Mouse (Mus musculus) cerebellum, postnatal 36 days (tissue): ENCODE results near the gene Saxo1.

Experiments used
- DNase-seq, 2 experiments: peaks; one replicate each; pipeline ENCODE4 v3.0.0; 2021 to 2022; ENCODE audit warnings: mixed read lengths in 2 of 2

Gene Saxo1

DNA sequence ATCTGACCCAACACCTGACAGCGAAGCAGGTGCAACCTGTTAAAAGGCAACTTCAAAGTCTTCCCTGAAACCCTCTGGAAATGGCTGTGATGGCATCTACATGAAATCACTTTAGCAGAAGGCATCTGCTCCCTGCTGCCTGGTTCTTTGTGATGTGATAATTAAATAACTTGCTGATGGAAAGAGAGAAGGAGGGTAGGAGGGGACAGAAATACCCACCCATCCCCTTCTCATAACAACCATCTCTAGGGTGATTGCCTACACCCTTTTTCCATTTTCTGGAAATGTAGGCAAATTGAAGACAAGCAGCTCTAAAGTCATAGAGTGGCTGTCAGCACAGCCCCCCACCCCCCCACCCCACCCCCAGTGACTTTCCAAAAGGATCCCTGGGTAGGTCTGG lies 33.6 kb downstream of the Saxo1 start:
- no peak for DNase-seq

DNA sequence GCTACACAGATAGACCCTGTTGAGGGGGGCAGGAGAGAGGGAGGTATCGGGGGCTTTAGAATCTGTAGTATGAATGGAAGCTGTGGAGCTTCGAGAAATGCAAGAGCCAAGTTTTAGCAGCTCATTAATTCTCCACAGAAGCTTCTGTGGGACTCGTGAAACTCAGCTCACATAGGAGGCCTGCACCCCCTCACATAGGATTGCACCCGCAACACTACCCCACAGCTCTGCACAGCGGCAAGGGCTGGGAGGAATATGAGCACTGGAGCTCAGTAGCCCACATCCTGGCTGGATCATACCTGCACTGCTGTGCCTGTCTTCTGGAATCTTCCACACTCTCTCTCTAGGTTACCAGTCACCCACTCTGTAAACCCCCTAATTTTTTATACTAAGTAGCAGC lies 34.4 kb downstream of the Saxo1 start:
- no peak for DNase-seq

DNA sequence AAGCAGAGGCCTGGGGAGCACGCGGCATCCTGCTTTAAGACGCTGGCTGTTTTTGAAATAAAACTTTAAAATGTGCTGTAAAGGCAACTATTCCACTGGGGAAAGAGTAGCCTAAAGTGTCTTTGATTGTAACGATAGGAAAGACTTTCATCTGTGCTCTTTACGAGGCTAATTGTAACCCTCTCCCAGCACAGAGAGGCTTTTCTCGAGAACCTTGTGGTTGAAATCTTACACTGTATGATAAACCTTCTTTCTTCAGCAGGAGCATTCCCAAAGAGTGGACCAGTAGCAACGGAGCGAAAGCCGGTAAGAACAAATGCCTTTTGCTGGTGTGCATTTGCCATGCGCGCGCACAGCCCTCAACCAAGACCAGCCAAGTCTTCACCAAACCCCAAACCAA lies 37.4 kb downstream of the Saxo1 start:
- DNase-seq = no peak

DNA sequence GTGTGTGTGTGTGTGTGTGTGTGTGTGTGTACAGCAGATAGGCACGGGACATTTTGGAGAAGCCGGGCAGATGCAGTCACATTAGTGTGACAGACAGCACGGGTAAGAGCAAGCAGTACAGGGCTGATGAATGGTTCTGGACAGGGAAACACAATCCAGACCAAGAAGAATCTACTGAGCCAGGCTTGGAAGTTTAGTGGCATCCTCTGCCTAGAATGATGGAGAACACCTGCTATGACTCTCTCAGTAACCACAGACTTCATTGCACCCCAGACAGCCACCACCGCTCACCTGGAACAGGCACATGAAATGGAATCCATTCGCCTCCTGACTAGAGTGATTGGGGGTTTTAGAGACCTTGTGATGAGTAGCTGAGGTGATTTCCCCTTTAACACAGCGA lies 38.2 kb downstream of the Saxo1 start:
- no peak for DNase-seq

DNA sequence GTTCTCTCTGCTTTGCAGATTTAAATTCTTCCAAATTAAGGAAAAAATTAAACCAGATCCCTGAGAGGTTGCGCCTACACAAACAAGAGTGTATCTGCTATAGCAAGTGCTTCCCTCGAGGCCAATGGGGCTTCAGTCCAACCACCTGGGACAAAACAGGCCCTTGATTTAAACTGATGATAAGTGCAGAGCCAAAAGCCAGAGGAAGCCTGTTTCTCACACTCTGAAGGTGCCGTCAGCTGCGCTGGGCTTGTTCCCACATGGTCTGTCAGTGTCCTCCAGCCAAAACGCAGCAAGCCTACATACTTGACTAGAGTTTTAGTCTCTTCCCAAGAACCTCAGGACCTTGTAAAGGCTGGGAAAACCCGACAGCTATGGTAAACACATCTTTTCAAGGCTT lies 53.5 kb downstream of the Saxo1 start:
- DNase-seq = peak; percentile 5 to 7

DNA sequence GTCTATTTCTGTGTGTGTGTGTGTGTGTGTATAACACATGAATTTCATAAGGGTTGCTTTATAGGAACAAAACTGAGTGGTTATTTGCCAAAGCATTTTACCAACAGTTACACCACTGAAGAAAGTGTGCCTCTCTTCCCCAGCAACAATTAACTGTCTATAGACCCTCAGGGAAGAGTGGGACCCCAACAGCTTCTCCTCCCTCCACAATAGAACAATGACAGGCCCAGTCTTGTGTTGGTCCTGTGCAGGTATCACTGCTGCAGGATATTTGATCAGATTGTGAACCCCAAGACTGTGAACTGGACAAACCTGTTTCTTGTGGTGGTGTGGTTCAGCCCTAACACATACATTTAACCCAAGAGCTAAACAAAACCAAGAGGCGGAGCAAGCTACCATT lies 58.6 kb downstream of the Saxo1 start:
- DNase-seq = no peak

DNA sequence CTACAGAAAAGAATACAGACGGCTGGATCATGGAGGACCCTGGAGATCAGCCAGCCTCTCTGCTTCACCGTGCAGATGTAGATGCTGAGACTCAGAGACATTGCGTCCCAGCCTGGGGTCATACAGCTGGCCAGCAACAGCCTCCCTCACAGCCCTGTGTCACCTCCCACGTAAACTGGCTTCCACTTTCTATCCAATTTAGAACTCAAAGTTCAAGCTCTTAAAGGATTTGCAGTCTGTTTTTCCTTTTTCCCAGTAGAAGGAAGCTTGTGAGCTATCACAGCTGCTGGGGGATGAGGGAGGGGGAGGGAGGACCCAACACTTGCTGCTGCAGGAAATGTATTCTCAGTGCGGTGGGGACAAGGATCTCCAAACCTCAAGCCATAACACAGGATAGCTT lies 59.4 kb downstream of the Saxo1 start:
- DNase-seq = no peak

DNA sequence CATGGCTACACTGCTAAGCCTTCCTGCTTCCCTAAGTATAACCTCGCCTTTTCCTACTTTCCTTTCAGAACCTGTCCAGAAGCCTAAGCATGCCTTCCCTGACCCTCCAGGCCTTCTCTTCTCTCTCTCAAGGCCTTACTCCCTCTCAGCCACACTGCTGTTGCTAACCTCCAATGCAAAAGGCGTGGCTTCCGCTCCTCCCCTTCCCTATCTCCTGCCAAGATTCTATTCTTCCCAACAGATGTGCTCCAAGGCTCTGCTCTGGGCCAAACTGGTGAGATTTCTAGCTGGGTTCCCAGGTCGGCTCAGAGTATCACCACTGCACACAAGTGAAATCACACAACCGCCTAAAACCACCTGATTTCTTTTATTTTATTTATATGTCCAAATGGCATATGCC lies 69.0 kb downstream of the Saxo1 start:
- DNase-seq = no peak

DNA sequence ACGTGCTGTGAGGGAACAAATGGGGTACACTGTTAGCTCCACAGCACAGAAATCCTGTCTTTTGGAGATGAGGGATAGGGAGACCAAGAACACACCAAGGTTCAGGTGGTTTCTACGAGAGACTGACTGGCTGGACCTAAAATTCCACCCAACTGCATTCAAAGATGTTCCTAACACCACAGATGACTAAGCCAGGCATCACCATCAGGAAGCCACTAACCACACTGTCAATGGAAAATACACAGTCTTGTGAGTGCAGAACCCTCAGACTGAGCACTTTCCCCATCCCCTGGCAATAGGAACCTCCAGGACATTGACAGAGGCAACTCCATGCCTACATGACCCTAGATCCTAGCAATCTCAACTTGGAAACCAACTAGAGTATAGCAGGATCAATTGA lies 71.2 kb downstream of the Saxo1 start:
- DNase-seq = no peak

DNA sequence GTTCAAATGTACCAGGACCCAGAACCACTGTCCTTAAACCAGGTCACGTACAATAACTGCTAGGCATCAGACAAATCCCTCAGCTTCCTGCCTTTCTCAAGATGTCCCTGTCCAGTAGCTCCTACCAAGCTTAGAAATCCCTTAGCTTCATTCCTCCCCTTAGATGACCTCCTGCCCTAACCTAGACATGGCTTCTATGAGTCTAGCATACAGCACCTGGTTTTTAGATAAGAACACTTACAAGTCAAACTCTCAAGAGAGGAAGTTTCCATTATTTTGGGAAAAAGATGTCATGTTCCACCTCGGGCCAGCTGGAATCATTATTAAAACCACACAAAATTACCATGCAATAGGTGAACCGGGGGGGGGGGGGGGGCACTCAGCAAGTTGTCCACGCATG lies 71.6 kb downstream of the Saxo1 start:
- no peak for DNase-seq

DNA sequence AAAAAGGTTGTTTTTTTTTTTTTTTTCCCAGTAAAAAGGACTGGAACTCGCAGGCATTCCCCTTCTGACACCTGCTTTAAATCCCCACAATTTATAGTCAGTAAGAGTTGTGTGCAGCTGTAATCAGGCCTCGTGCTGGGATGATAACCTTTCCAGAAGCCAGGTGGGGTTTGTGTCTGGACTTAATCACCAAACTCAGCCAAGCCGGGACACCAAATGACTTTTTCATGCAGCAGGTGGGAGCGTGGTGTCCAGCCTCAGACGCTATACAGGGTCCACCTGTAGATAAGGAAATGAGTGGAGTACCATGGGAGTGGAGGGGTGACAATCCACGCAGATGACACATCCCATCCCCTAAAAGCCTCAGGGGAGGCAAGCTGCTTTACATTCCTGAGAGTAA lies 73.1 kb downstream of the Saxo1 start:
- no peak for DNase-seq

DNA sequence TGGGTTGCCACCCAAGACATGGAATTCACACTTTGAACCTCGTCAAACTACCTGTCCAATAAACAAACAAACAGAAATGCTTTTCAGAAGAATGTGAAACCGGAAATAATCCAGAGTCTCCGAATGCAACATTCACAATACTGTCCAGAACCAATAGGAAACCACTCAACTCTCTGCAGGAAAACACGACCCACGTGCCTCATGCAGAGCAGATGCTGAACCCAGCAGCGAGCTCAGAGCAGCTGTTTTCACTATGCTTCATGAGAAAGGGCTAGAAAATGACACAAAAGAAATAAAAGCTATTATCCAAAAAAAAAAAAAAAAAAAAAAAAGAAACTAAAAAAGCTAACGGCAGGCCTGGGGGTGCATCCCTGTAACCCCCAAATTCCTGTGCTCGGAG lies 74.4 kb downstream of the Saxo1 start:
- DNase-seq = no peak

DNA sequence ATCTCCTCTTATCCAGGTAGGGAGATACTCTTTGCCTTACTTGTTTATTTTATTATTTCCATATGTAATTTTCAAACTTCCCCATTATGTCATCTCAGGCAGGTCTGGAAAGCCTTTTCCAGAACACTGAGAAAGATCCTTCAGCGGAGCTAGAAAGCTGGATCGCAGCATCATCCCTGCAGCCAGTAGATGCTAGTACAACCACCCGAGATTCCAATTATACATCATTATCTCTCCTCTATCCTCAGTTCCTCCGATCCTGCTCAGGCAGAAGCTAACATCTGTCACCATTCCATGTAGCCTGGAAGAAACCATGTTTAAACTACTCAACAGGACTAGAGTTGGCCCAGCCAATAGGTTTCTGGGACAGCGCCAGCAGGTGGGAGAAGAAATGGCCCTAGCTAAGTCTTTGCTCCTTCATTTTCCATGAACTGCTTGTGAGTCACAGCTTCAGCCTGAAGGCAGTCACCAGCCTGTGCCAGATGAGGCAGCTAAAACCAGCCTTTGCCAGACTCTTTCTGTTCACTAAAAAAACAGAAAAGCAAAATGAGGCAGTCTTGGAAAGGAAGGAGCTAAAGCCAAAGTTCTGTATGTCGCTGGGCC lies 75.0 kb downstream of the Saxo1 start:
- no peak for DNase-seq

DNA sequence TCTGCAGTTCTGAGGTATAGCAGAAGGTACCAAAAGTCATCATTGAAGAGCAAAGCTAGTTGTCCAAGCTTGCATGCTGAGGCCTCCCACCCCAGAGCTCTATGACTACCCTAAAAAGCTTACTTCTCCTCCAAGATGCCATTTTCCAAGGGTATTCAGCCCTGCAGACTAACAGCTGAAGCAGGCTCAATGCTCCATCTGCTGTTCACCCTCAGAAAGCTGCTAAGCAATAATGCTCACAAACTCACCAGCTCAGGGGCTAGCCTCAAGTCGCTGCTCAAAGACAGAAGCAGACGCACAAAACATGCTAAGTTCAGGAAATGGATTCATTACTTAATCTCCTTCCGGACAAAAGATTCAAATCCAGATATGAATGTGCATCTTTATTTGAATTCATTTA lies 77.2 kb downstream of the Saxo1 start:
- DNase-seq = no peak

DNA sequence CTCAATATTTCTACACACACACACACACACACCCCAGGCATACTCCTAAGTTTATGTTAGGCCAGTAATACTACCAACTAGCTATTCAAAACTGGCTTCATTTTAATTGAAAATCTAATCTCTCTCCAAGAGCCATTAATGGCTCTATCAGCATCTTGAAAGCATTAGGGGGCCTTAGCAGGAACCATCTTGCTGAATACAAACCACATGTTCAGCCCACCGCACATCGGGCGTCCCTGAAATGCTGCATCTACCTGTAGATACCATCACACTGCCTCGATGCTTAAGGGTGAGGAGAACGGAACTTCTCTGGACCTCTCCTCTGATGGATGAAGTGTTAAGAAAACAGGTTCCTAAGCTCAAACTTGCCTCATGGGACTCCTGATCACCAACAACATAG lies 93.3 kb downstream of the Saxo1 start:
- no peak for DNase-seq

DNA sequence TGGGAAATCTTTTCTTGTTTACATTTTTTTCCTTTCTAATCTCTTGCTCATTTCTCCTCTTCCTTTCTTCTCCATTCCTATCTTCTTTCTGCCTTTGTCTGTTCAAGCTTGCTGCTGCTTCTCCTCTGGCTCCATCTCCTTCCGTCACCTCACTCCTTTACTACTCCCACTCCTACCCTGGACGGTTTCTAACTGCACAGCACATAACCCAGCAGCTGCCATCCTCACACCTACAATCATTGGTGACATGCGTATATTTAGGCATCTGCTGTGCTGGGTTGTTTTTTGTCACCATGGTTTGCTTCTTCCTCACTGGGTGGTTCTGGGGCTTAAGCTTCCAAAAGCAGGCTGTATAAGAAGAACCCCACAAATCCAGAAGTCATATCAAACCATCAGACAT lies 107.7 kb downstream of the Saxo1 start:
- no peak for DNase-seq

DNA sequence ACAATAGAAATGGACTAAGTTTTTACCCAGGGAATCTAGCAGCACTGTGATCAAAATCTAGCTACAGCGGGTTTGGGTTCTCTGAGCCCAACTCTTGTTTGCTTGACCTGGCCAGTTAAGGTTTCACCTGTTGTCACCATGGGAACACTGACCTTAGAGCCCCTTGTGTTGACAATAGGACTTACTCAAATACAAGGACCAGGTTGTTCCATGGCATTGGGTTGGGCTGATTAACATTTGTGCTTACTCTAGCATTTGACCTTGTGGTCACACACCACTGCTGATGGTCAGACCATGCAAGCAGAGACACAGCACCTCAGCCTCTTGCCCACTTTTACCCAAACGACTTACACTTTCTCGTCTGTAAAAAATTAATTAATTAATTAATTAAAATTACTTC lies 121.8 kb downstream of the Saxo1 start:
- DNase-seq = no peak

DNA sequence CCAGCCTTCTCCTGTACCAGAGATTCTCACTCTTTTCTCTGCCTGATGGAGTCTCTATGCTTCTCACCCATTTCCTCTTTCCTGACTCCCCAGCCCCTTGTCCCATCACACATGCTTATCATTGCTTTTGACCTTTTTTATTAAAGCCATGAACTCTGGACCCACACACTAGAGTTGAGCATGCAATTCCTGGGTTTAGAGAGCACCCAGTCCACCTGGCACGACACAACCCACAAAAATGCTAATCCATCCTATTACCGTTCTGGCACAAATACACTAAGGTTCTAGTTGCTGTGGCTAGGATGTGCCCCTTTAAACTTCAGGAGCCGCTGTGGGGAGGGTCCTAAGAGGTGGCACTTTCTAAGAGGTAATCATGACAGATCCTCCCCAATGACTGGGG lies 122.5 kb downstream of the Saxo1 start:
- DNase-seq = no peak

DNA sequence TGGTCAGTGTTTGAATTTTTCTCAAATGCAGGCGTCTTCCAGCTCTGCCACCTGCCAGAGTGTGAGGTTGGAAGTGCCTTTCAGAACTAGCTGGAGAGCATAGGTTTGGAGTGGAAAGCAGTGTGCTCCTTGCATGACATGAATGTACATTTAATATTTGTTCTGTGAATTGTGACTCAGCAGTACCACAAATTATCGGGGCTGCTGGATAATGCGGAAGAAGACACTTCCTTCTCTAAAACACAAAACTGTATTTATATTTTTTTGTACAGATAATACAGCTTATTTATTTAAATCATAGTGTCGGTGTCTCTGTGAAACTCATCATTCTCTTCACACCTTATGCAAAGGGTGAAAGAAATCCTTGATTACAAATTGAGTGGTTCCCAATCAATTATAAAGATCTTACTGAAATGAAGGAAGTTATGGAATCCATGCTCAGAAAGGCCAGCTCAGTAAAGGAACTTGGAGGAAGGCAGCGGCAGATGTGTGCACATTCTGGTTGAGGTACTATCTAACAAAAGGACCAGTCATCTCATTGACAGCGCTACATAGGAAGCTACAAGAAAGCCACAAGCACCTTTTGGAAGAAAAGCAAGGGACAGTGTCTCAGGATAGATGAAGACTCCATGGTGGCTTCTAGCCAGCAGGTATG lies 129.9 kb downstream of the Saxo1 start:
- DNase-seq = no peak

DNA sequence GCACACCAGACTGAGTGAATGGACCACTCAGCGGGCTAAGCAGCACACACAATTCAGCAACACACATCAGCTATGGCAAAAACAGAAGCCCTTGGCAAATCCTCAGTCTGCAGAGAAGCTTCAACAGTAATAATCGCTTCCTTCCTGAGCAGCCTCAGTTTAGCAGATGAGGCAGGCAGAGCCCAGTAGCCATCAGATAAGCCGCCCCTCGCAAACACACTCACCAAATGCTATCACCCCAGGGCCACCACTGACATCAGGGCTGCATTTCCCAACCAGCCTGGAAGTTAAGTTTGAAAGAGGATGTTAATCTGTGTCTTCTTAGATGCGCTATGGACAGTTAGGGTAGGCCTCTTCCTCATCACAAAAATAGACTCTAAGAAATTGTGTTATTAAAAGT lies 130.8 kb downstream of the Saxo1 start:
- DNase-seq = no peak

DNA sequence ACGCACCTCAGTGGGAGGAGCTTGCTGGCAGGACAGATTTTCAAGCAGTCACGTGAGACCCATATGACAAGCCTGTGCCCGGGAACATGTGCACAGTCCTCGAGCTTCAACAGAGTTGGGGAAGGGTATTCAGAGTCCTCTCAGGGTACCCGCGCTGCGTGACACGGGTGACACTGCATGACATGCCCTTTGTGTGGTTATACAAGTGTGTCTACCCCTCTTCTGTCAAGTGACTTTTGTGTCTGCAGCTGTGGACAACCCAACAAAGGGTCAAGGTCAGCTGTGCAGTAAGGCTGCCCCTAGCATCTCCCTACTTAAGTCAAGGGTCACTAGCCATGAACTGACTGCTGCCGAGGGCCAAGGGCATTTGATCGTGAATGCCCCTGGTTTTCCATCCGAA lies 131.6 kb downstream of the Saxo1 start:
- no peak for DNase-seq

DNA sequence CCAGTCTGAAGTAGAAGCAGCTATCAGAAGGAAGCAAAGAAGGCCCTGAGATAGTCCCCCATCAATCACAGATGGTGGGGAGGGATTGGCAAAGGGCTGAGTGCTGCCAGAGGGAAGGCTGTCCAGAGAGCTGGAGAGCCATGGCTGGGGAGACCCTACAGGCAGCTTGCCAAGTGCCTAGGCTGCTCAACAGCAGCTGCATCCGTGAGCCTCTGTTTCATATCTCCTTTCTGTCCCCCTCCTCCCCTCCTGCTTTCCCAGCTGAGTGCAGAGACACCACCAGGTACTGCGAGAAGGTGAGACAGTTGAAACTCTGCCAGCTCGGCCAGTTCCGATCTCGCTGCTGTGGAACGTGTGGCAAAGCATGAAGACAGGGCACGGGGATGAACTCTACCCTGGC lies 132.5 kb downstream of the Saxo1 start:
- no peak for DNase-seq

DNA sequence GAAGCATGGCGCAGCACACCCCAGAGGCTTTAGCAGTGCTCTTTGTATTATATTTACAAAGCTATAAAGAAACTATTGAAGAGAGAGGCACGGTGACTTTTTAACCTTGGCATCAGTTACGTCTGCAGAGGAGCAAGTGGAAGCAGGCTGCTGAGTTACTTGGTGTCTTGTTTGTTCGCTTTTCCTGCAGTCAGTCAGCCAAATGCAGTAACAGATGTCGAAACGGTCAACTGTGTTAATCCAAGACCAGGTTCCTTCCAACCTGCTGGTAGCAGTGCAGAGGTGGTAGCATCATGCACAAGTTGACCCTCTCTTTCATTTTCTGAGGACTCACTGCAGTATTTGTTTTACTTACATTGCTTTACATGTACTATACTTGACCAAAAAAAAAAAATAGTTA lies 135.5 kb downstream of the Saxo1 start:
- no peak for DNase-seq

DNA sequence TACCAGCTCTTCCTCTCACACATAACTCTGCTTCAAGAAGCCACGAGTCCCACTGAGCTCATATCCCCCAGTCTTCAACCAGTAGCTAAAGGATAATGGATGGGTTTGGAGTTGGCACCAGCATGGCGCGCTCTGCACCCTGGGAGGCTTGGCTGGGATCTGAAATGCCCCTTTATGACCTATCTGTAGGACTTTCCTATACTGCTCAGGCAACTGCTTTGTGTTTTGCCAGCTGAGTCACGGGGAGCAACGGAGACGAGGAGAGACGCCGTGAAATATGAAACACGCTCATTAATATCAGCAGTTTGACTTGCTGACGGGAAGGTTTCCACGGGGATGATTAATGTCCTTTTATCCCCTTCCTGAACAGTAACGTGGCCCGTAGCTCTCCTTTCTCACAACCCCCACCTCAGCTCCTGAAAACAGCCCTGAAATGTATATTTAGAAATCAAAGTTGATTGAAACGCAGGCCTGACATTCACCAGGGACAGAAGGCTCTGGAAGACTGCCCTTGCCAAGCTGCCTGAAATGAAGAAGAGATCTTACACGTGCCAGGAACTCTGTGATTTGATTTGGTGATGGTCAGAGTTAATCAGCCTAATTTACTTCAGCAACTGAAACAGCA lies 141.6 kb downstream of the Saxo1 start:
- no peak for DNase-seq

DNA sequence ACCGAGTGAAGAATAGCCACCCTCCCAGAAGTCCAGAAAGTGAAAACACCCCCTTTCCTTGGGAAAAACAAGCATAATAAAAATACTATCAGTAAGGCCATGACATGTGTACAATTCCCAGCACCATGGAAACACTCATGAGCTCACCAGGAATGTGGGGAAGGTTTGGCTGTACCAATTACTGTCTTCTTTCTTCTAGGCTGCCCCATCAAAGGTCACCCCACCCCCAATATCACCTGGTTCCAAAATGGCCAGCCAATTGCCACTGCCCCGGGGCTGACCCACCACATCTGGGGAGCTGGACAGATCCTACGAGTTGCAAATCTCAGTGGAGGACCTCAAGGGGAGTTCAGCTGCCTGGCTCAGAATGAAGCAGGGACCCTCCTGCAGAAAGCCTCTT lies 144.7 kb downstream of the Saxo1 start:
- no peak for DNase-seq
